Mouse (Mus musculus) heart, adult 2 months (tissue): ENCODE data around the gene Disp2.

Experiments
- CTCF ChIP-seq: fragments of 200-600 bp; IDR thresholded peaks from 2 replicates; pipeline ENCODE4 v1.8.1; 2022; ENCODE audit warnings: antibody characterized with exemption, mild to moderate bottlenecking, moderate library complexity
- EP300 ChIP-seq: fragments of 200-500 bp; IDR thresholded peaks from 2 replicates; pipeline ENCODE4 v1.6.1; 2011; ENCODE audit warnings: low read depth, low read length, control low read depth; ENCODE audit not compliant: insufficient read depth
- POLR2A ChIP-seq: fragments of 200-500 bp; IDR thresholded peaks from 2 replicates; pipeline ENCODE4 v1.6.1; 2011; ENCODE audit warnings: mild to moderate bottlenecking, low read depth, low read length, control low read depth; ENCODE audit not compliant: insufficient read depth

GRCm38 (mm10) chr2:118786525-118786924, 7.0 kb downstream of the Disp2 start:
- TF ChIP-seq EP300 (no peak), CTCF (no peak), POLR2A (no peak)
